Mouse (Mus musculus) hindbrain, postnatal 0 days (tissue): ENCODE measurements at regions not wholly inside any gene's neighbourhood (a gene's known extent, or its start where the extent isn't known, plus 50 kb on each side); places are given as distances from the start of the nearest gene placed in this dataset.

Source experiments
- ATAC-seq: fragments of 200-750 bp; cut with Nextera tagmentation; 2 replicates; pipeline ENCODE4 v1.8.0; 2017; ENCODE audit warnings: mild to moderate bottlenecking, moderate TSS enrichment, moderate library complexity
- DNase-seq: peaks from one replicate; pipeline ENCODE4 v3.0.0-alpha.2; 2015; ENCODE audit warnings: low spot score
- H3K27ac ChIP-seq: fragments of 300-500 bp; sonication (generic); 2 replicates; pipeline ENCODE4 v1.5.1; 2014; ENCODE audit warnings: mild to moderate bottlenecking
- H3K27me3 ChIP-seq: fragments of 300-500 bp; sonication (generic); 2 replicates; pipeline ENCODE4 v1.6.1; 2014; ENCODE audit warnings: low read length, mixed read lengths; ENCODE audit not compliant: insufficient read depth
- H3K36me3 ChIP-seq: fragments of 300-500 bp; sonication (generic); 2 replicates; pipeline ENCODE4 v1.6.1; 2014; ENCODE audit warnings: low read length, mixed read lengths; ENCODE audit not compliant: insufficient read depth
- H3K4me1 ChIP-seq: fragments of 300-500 bp; sonication (generic); 2 replicates; pipeline ENCODE4 v1.6.1; 2014; ENCODE audit warnings: antibody characterized with exemption, low read length, mixed read lengths; ENCODE audit not compliant: insufficient read depth
- H3K4me2 ChIP-seq: fragments of 300-500 bp; sonication (generic); 2 replicates; pipeline ENCODE4 v1.6.1; 2014; ENCODE audit warnings: low read depth, mild to moderate bottlenecking, low read length, moderate library complexity, mixed read lengths
- H3K4me3 ChIP-seq: fragments of 300-500 bp; sonication (generic); 2 replicates; pipeline ENCODE4 v1.5.1; 2014; ENCODE audit warnings: low read length
- H3K9ac ChIP-seq: fragments of 300-500 bp; sonication (generic); replicated peaks from 2 replicates; pipeline ENCODE4 v1.6.1; 2014; ENCODE audit warnings: mild to moderate bottlenecking, low read length, moderate library complexity, mixed read lengths
- H3K9me3 ChIP-seq: fragments of 300-500 bp; sonication (generic); 2 replicates; pipeline ENCODE4 v1.6.1; 2016; ENCODE audit warnings: low read length, mixed read lengths
- CTCF ChIP-seq: IDR thresholded peaks from 2 replicates; pipeline ENCODE4 v1.5.1; 2016; ENCODE audit warnings: antibody characterized with exemption, control low read depth, low read depth
- WGBS: fragments of 180-500 bp; shearing (Covaris S2); extraction: QIAGEN DNeasy Blood & Tissue Kit; methylation state at CpG from one replicate; pipeline ENCODE4 v1.1.7; 2014; 5-methylcytosine and 5-hydroxymethylcytosine counted together

DNA sequence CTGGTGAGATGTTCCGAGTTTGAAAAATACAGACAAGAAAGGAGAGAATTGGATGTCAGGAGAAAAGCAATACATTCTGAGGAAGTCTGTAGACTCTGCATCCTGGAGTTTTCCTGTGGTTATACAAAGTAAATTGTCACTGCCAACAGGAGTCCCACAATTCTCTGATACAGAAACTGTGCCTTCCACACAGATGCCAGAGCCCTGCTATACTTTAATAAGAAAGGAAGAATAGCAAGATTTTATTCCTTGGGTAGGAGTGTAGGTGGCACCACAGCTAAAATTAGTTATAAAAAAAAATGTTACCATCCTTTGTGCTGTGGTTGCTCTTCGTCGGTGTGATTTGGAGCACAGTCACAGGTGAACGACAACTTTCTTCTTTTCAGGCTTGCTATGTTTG is 454.7 kb upstream of the Agtr1b start:
- no peak for TF ChIP-seq CTCF
- Histone ChIP-seq H3K4me1 (no peaks in the 10 kb centered on the region), H3K4me3 (no peak overlapping the region), H3K9ac (no peak overlapping the region), H3K4me2 (no peak overlapping the region), H3K27ac (no peak overlapping the region), H3K36me3 (no peaks in the 10 kb centered on the region), H3K9me3 (no peaks in the 10 kb centered on the region), H3K27me3 (no peaks in the 10 kb centered on the region)
- WGBS = 73% methylated on average over 4 of the region's 4 CpGs
- ATAC-seq (no peak), DNase-seq (no peak)

DNA sequence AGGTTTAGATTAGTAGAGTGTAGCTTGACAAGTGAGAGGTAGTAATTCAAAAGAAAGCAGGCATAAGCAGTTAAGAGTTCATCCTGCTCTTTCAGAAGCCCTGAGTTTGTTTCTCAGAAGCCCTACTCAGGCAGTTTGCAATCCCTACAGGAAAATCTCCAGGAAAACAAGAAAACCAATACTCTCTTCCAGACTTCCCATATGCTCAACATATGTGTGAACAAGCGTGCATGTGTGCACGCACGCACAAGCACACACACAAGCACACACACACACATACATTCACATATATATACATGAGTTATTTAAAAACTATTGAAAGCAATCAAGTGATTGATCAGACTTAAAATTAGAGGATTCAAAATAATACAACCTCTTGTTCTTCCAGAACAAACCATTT is 453.1 kb upstream of the Agtr1b start:
- WGBS = 94% methylated on average over 3 of the region's 3 CpGs

GRCm38 (mm10) chr3:20819586-20819985 is 452.6 kb upstream of the Agtr1b start:
- H3K9me3 ChIP-seq = no peaks in the 10 kb centered on the region
- H3K9ac ChIP-seq = no peak overlapping the region
- H3K27ac ChIP-seq = no peak overlapping the region
- no peak for DNase-seq
- H3K27me3 ChIP-seq = no peaks in the 10 kb centered on the region
- no peak for ATAC-seq
- H3K4me2 ChIP-seq = no peak overlapping the region
- H3K36me3 ChIP-seq = no peaks in the 10 kb centered on the region
- H3K4me3 ChIP-seq = no peak overlapping the region
- no peaks in the 10 kb centered on the region for H3K4me1 ChIP-seq
- TF ChIP-seq CTCF = no peak
- WGBS = 78% methylated on average over 1 of the region's 1 CpGs

More for the DNA sequence above, 453.1 kb upstream of the Agtr1b start:
- ATAC-seq = no peak
- Histone ChIP-seq H3K27me3 (no peaks in the 10 kb centered on the region), H3K4me1 (no peaks in the 10 kb centered on the region), H3K4me3 (no peak overlapping the region), H3K27ac (no peak overlapping the region), H3K36me3 (no peaks in the 10 kb centered on the region), H3K9ac (no peak overlapping the region), H3K4me2 (no peak overlapping the region), H3K9me3 (no peaks in the 10 kb centered on the region)
- no peak for TF ChIP-seq CTCF
- DNase-seq = no peak

DNA sequence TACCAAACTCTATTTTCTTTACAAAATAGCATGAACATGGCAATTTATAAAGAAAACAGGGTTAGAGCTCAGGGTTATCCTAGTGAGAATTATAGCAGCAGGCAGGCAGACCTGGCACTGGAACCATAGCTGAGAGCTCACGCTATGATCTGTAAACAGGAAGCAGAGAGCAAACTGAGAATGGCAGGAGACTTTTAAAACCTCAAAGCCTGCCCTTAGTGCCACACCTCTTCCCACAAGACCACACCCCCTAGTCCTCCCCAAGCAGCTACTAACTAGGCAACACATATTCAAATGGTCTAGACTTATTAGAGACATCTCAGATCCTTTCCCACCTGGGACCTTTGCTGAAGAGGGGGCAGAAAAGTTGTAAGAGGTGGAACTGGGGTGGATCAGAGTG is 449.6 kb upstream of the Agtr1b start:
- ATAC-seq = no peak
- H3K4me2 ChIP-seq = no peak overlapping the region
- no peaks in the 10 kb centered on the region for H3K36me3 ChIP-seq
- no peaks in the 10 kb centered on the region for H3K4me1 ChIP-seq
- no peak overlapping the region for H3K27ac ChIP-seq
- no peak for TF ChIP-seq CTCF
- H3K9ac ChIP-seq = no peak overlapping the region
- no peaks in the 10 kb centered on the region for H3K9me3 ChIP-seq
- 67% methylated on average over 1 of the region's 1 CpGs for WGBS
- no peak overlapping the region for H3K4me3 ChIP-seq
- no peak for DNase-seq
- no peaks in the 10 kb centered on the region for H3K27me3 ChIP-seq

- 40% methylated on average over 1 of the region's 1 CpGs for WGBS
- no peak for TF ChIP-seq CTCF
- no peak for ATAC-seq
These were observed 427.3 kb upstream of the Agtr1b start for GRCm38 (mm10) chr3:20794256-20794655.

GRCm38 (mm10) chr3:20792503-20792902 is 425.5 kb upstream of the Agtr1b start:
- H3K4me2 ChIP-seq = no peak overlapping the region
- H3K36me3 ChIP-seq = no peaks in the 10 kb centered on the region
- no peaks in the 10 kb centered on the region for H3K9me3 ChIP-seq
- H3K9ac ChIP-seq = no peak overlapping the region
- ATAC-seq (no peak), DNase-seq (no peak)
- H3K27ac ChIP-seq = no peak overlapping the region
- H3K4me3 ChIP-seq = no peak overlapping the region
- H3K27me3 ChIP-seq = no peaks in the 10 kb centered on the region
- 87% methylated on average over 1 of the region's 1 CpGs for WGBS
- H3K4me1 ChIP-seq = no peaks in the 10 kb centered on the region
- no peak for TF ChIP-seq CTCF

More at GRCm38 (mm10) chr3:20794256-20794655, 427.3 kb upstream of the Agtr1b start:
- Histone ChIP-seq H3K4me1 (no peaks in the 10 kb centered on the region), H3K9me3 (no peaks in the 10 kb centered on the region), H3K27me3 (no peaks in the 10 kb centered on the region), H3K4me3 (no peak overlapping the region), H3K36me3 (no peaks in the 10 kb centered on the region), H3K27ac (no peak overlapping the region), H3K4me2 (no peak overlapping the region), H3K9ac (no peak overlapping the region)
- DNase-seq = peak; percentile 37

GRCm38 (mm10) chr3:20777883-20778282 is 410.9 kb upstream of the Agtr1b start:
- H3K4me1 ChIP-seq = no peaks in the 10 kb centered on the region
- ATAC-seq = no peak
- no peak for DNase-seq
- no peak overlapping the region for H3K9ac ChIP-seq
- no peaks in the 10 kb centered on the region for H3K9me3 ChIP-seq
- no peak overlapping the region for H3K4me2 ChIP-seq
- no peak for TF ChIP-seq CTCF
- H3K36me3 ChIP-seq = no peaks in the 10 kb centered on the region
- H3K27ac ChIP-seq = no peak overlapping the region
- no peaks in the 10 kb centered on the region for H3K27me3 ChIP-seq
- H3K4me3 ChIP-seq = no peak overlapping the region
